Mouse (Mus musculus) myocyte (in vitro differentiated cells): ENCODE data around the gene Med1. TPM values are rescaled to one million over a fixed set of nuclear protein-coding genes. Genes with fewer than 3 reads are reported as not detected.

ENCODE experiments used
- H3K27me3 ChIP-seq: one replicate; pipeline ENCODE4 v1.6.1; 2011; ENCODE audit not compliant: control insufficient read depth, insufficient read depth, insufficient read length
- H3K36me3 ChIP-seq: one replicate; pipeline ENCODE4 v1.6.1; 2011; ENCODE audit not compliant: control insufficient read depth, insufficient read depth
- H3K4me2 ChIP-seq: one replicate; pipeline ENCODE4 v1.6.1; 2011; ENCODE audit warnings: low read depth, control low read depth
- H3K4me3 ChIP-seq: one replicate; pipeline ENCODE4 v1.5.1; 2011; ENCODE audit warnings: mild to moderate bottlenecking, control low read depth, moderate library complexity
- H3K79me2 ChIP-seq: one replicate; pipeline ENCODE4 v1.6.1; 2011; ENCODE audit not compliant: control insufficient read depth, insufficient read depth
- H3ac ChIP-seq: one replicate; pipeline ENCODE4 v1.6.1; 2011; ENCODE audit not compliant: control insufficient read depth, insufficient read length
- CEBPB ChIP-seq: IDR thresholded peaks from 2 replicates; pipeline ENCODE4 v1.6.1; 2011; ENCODE audit warnings: mild to moderate bottlenecking, moderate library complexity; ENCODE audit not compliant: poor library complexity, insufficient read depth, severe bottlenecking
- E2F4 ChIP-seq: IDR thresholded peaks from one replicate; pipeline ENCODE4 v1.6.1; 2011; ENCODE audit warnings: mild to moderate bottlenecking, control low read depth, moderate library complexity; ENCODE audit not compliant: insufficient read depth
- MAX ChIP-seq: IDR thresholded peaks from one replicate; pipeline ENCODE4 v1.6.1; 2011; ENCODE audit warnings: low read depth, mild to moderate bottlenecking, control low read depth
- MYOD1 ChIP-seq, 3 experiments: IDR thresholded peaks; one replicate each; pipeline ENCODE4 v1.6.1; 2011; ENCODE audit warnings: control low read depth in 2 of 3, low read depth in 2 of 3, mild to moderate bottlenecking in 2 of 3, moderate library complexity in 1 of 3; ENCODE audit not compliant: insufficient read length in 2 of 3, control insufficient read depth in 1 of 3
- MYOG ChIP-seq, 3 experiments: IDR thresholded peaks; one replicate each; pipeline ENCODE4 v1.6.1; 2011; ENCODE audit warnings: control low read depth in 2 of 3, low read depth in 2 of 3, mild to moderate bottlenecking in 2 of 3; ENCODE audit not compliant: insufficient read length in 2 of 3, control insufficient read depth in 1 of 3, insufficient read depth in 1 of 3
- POLR2A ChIP-seq: IDR thresholded peaks from one replicate; pipeline ENCODE4 v1.6.1; 2011; ENCODE audit warnings: low read depth, mild to moderate bottlenecking, control low read depth, moderate library complexity; ENCODE audit not compliant: insufficient read length
- POLR2AphosphoS2 ChIP-seq: IDR thresholded peaks from one replicate; pipeline ENCODE4 v1.6.1; 2011; ENCODE audit warnings: low read depth, control low read depth; ENCODE audit not compliant: insufficient read length
- REST ChIP-seq: IDR thresholded peaks from one replicate; pipeline ENCODE4 v1.6.1; 2011; ENCODE audit warnings: mild to moderate bottlenecking, control low read depth, moderate library complexity; ENCODE audit not compliant: insufficient read depth, insufficient read length
- SRF ChIP-seq: IDR thresholded peaks from one replicate; pipeline ENCODE4 v1.6.1; 2011; ENCODE audit warnings: low read depth; ENCODE audit not compliant: control insufficient read depth, insufficient read length
- TCF12 ChIP-seq: IDR thresholded peaks from one replicate; pipeline ENCODE4 v1.6.1; 2011; ENCODE audit warnings: mild to moderate bottlenecking, control low read depth; ENCODE audit not compliant: poor library complexity, insufficient read depth, severe bottlenecking
- TCF3 ChIP-seq: IDR thresholded peaks from one replicate; pipeline ENCODE4 v1.6.1; 2011; ENCODE audit warnings: low read depth, control low read depth; ENCODE audit not compliant: insufficient read length
- USF1 ChIP-seq: IDR thresholded peaks from one replicate; pipeline ENCODE4 v1.6.1; 2011; ENCODE audit warnings: low read depth, mild to moderate bottlenecking, control low read depth, moderate library complexity
- polyA plus RNA-seq: library from polyadenylated mRNA; unstranded; fragments of >200 nt; fragmentation: generic; extraction: Trizol; gene quantifications from one replicate; pipeline ENCODE4 v1.2.1, GENCODE M21; 2012; ENCODE audit warnings: missing spikeins

Gene Med1
- polyA plus RNA-seq, 1 experiment: 15.9 TPM

DNA sequence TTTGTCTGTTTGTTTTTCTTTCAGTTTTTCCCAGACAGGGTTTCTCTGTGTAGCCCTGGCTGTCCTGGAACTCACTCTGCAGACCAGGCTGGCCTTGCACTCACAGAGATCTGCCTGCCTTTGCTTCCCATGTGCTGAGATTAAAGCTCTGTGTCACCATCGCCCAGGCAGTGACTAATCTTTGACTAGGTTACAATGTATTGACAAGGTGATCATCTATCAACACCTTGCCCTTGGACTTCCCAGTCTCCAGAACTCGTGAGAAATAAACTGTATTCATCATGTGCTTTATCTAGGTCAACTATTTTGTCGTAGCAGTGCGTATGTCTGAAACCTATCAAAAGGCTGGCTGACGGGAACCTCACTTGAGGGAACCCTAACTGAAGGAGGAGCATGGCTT, 69.7 kb downstream of the Med1 start:
- Histone ChIP-seq H3K4me3 (no peak overlapping the region), H3K4me2 (no peak overlapping the region), H3K27me3 (no peaks in the 10 kb centered on the region), H3K36me3 (no peaks in the 10 kb centered on the region), H3ac (no peak overlapping the region), H3K79me2 (no peaks in the 10 kb centered on the region)
- no peak for TF ChIP-seq MAX

DNA sequence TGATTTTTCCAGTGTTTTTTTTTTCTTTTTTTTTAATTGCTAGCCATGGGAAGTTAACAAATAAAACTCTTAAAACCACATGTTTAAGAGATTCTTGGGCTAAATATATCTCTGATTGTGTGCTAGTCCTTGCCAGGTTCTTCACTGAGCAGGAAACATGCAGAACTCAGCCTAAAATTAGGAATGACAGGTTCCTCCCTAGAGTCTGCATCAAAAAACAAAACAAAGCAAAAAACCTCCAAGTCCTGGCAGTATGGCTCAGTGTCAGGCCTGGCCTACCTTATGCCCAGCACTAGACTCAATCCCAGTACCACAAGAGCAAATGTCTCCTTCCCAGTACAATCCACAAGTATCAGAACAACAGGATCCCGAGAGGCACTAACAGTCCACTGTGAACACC, 78.7 kb downstream of the Med1 start:
- Histone ChIP-seq H3K27me3 (no peaks in the 10 kb centered on the region), H3ac (no peak overlapping the region), H3K4me2 (no peak overlapping the region), H3K4me3 (no peak overlapping the region), H3K36me3 (peaks cover under 1% of the 10 kb centered on the region), H3K79me2 (no peaks in the 10 kb centered on the region)
- no peak for TF ChIP-seq MYOG (IDR thresholded peaks at IDR 0.05; ENCODE audit: control insufficient read depth in 1 of 3, insufficient read depth in 1 of 3, insufficient read length in 2 of 3, low read depth in 2 of 3)
- TF ChIP-seq E2F4: no peak
- no peak for TF ChIP-seq POLR2AphosphoS2
- TF ChIP-seq MAX: no peak
- no peak for TF ChIP-seq TCF12
- no peak for TF ChIP-seq REST
- TF ChIP-seq CEBPB: no peak
- no peak for TF ChIP-seq USF1
- no peak for TF ChIP-seq SRF
- TF ChIP-seq TCF3: no peak
- TF ChIP-seq POLR2A: no peak
- no peak for TF ChIP-seq MYOD1 (IDR thresholded peaks at IDR 0.05; ENCODE audit: control insufficient read depth in 1 of 3, insufficient read length in 2 of 3, low read depth in 2 of 3)

DNA sequence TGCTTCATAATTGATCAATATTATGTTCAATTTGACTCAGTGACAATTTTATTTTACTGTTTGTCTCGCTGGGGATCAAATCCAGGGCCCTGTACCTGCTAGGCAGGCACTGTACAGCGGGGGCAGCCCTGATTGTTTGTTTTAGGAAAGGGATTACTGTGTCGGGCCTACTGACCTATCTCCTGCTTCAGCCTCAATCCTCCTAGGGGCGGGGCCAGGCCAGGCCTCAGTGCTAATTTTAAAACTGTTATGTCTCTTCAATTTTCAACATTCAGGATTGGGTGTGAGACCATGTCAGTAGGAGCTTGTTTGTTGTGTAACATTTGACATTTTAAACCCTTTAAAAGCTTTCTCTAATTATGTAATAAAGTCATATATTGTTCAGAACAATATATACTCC, 79.6 kb downstream of the Med1 start:
- TF ChIP-seq POLR2AphosphoS2: no peak
- TF ChIP-seq POLR2A: no peak
- TF ChIP-seq SRF: no peak
- TF ChIP-seq TCF3: no peak
- TF ChIP-seq E2F4: no peak
- TF ChIP-seq MAX: no peak
- no peak for TF ChIP-seq CEBPB
- TF ChIP-seq REST: no peak
- no peak for TF ChIP-seq TCF12
- no peak for TF ChIP-seq USF1
- TF ChIP-seq MYOD1 (IDR thresholded peaks at IDR 0.05; ENCODE audit: control insufficient read depth in 1 of 3, insufficient read length in 2 of 3, low read depth in 2 of 3): no peak
- TF ChIP-seq MYOG (IDR thresholded peaks at IDR 0.05; ENCODE audit: control insufficient read depth in 1 of 3, insufficient read depth in 1 of 3, insufficient read length in 2 of 3, low read depth in 2 of 3): no peak
- no peak overlapping the region for H3K4me3 ChIP-seq
- H3K36me3 ChIP-seq: peaks cover 9% of the 10 kb centered on the region
- no peaks in the 10 kb centered on the region for H3K79me2 ChIP-seq
- H3K27me3 ChIP-seq: no peaks in the 10 kb centered on the region
- H3ac ChIP-seq: no peak overlapping the region
- H3K4me2 ChIP-seq: no peak overlapping the region

DNA sequence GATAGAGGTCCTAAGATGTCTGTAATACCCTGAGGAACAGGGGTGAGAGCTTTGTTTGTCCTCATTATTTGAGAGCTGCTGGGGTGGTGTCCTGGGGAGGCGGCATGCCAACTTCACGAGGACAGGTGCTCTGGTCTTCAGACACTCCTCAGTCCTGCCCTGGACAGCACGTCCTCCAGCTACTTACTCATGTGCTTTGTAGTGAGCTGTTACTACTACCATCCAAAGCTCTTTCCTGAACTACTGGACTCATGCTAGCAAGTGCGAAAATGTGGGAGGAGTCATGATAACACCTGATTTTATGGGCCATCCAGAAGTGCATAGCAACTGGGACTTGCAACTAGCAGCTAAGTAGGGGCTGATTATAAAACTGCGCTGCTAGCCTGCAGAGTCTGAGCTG, 83.4 kb downstream of the Med1 start:
- H3ac ChIP-seq: no peak overlapping the region
- no peaks in the 10 kb centered on the region for H3K27me3 ChIP-seq
- no peaks in the 10 kb centered on the region for H3K79me2 ChIP-seq
- no peak for TF ChIP-seq REST
- TF ChIP-seq MYOD1 (IDR thresholded peaks at IDR 0.05; ENCODE audit: control insufficient read depth in 1 of 3, insufficient read length in 2 of 3, low read depth in 2 of 3): no peak
- no peak for TF ChIP-seq TCF12
- no peak for TF ChIP-seq SRF
- no peak for TF ChIP-seq MAX
- TF ChIP-seq POLR2A: no peak
- TF ChIP-seq POLR2AphosphoS2: no peak
- no peak for TF ChIP-seq MYOG (IDR thresholded peaks at IDR 0.05; ENCODE audit: control insufficient read depth in 1 of 3, insufficient read depth in 1 of 3, insufficient read length in 2 of 3, low read depth in 2 of 3)
- TF ChIP-seq TCF3: no peak
- no peak for TF ChIP-seq USF1
- TF ChIP-seq CEBPB: no peak
- TF ChIP-seq E2F4: no peak
- peaks cover 14% of the 10 kb centered on the region for H3K36me3 ChIP-seq
- H3K4me3 ChIP-seq: no peak overlapping the region
- no peak overlapping the region for H3K4me2 ChIP-seq

Other genes with a start within 250 kb of the Med1 start
- 2.7 TPM for gene Plxdc1, start 206.8 kb downstream of the Med1 start, polyA plus RNA-seq
- 2.1 TPM for gene Arl5c, start 197.1 kb downstream of the Med1 start, polyA plus RNA-seq
- 163 TPM for gene Cacnb1, start 170.3 kb downstream of the Med1 start, polyA plus RNA-seq
- gene Rpl19, start 166.6 kb downstream of the Med1 start, polyA plus RNA-seq: 2,972 TPM
- 41.7 TPM for gene Stac2, start 139.8 kb downstream of the Med1 start, polyA plus RNA-seq
- gene Fbxl20, start 42.9 kb downstream of the Med1 start, polyA plus RNA-seq: 5.9 TPM
- 7.3 TPM for gene Cdk12, start 9.8 kb upstream of the Med1 start, polyA plus RNA-seq
- gene Neurod2, start 136.4 kb upstream of the Med1 start, polyA plus RNA-seq: not detected
- not detected for gene Ppp1r1b, start 155.1 kb upstream of the Med1 start, polyA plus RNA-seq
- gene Stard3, start 165.1 kb upstream of the Med1 start, polyA plus RNA-seq: 25.8 TPM
- 131 TPM for gene Tcap, start 190.5 kb upstream of the Med1 start, polyA plus RNA-seq
- 2.2 TPM for gene Pnmt, start 193.2 kb upstream of the Med1 start, polyA plus RNA-seq
- gene Pgap3, start 207.2 kb upstream of the Med1 start, polyA plus RNA-seq: 8.7 TPM
- gene Erbb2, start 219.2 kb upstream of the Med1 start, polyA plus RNA-seq: 33.5 TPM
- 112 TPM for gene Mien1, start 245.7 kb upstream of the Med1 start, polyA plus RNA-seq